Mouse (Mus musculus): ENCODE results near the gene Fndc3b. TPM values are rescaled to one million over a fixed set of nuclear protein-coding genes. Genes with fewer than 3 reads are reported as not detected.
A peak's percentile ranks its signal among the peaks of the same experiment; 100 is the strongest.

The Fndc3b gene
- total RNA-seq (2022) = 10 to 100 TPM in 3 of 4 experiments, 1 to 10 TPM in 1; 9.2 to 12.6 (median 11.2) TPM

DNA sequence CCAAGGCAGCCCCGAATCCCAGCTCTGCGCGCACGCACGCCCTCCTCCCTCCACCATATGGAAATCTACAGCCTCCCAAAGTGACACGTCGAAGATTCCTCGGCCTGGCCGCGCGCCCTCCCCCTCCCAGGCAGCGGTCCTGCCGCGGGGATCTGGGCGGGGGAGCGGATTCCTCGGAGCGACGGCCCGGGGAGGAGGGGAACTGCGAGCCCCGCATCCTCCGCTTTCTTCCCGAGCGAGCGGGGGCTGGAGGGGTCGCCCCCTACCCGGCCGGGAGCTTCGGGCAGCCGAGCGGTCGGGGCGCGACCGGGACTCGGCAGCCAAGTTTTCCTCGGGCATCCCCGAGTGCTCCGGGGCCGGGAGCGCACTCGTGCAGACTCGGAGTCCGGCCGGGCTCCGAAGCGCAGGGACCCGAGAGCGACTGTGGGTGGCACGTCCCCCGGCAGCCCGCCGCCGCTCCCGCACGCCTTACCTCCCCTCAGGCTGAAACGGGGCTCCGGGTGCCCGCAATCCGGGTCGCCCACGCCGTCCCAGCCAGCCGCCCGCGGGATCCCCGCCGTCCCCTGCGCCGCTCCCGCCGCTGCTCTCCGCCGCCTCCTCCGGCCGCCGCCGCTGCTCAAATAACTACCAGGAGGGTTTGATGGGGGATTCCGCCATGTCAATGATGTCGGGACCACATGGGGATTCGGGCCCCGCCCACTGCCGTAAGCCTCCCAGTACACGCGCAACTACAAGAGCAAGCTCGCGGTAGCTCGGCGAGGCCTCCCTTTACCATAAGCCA, at the start of gene Fndc3b:
Fndc3b (minus strand) TSS at position 660 of the 781 bp plus-strand sequence.
- peak; percentile 90 to 91 for DNase-seq (ENCODE audit: low spot score in 2 of 2)

DNA sequence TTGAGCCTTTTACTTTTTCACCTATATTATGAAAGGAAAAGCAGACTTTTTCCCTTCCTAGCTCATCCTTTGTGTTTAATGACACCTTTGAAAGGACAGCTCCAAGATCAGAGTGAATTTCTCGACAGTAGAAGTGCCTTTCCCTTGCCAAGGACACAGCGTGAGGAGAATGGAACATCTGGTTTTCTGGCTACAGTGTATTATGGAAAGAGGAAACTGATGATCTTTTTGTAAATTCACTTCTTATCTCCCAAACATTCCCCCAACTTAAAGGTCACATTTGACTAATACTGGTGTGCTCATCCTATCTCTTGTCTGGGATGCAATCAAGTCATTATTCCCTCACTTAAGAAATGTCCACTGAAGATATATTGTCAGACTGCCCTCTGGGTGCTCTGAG, 49.2 kb upstream of the Fndc3b start:
- DNase-seq (ENCODE audit: low spot score in 2 of 2) = no peak

DNA sequence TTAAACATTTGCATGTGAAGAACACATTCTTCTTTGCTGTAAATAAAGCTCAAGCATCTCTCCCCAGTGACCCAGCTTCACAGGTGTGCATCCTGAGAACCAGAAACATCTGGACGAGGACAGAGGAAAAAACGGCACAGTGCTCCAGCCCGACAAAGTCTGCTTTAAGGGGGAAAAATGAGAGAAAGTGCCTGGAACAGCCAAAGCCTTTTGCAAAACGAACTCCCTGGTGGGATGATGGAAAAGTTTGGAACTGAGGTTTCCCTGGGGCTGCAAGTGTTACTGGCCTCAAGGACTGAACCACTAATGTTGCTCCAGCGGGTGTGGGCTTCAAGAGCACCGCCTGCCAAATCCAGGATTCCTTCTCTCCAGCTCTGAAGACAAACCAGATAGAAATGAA, 47.9 kb upstream of the Fndc3b start:
- peak; percentile 55 to 58 for DNase-seq (ENCODE audit: low spot score in 2 of 2)

DNA sequence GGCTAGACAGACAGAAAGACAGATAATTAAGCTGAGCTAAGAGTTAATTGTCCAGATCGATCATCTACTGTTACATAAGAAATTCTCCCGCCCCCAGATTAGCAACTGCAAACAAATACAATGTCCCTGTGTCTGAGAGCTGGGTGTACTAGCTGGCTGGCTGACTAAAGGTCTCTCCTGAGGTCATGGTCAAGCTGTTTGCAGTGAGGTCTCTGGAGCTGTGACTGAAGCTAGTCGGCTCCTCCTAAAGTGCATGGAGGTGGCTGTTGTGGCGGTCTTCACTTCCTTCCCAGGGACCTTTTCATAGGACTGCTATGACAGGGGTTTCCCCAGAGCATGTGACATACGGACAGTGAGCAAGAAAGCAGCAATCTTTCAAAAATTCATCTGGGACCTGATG, 40.5 kb upstream of the Fndc3b start:
- no peak for DNase-seq (ENCODE audit: low spot score in 2 of 2)

DNA sequence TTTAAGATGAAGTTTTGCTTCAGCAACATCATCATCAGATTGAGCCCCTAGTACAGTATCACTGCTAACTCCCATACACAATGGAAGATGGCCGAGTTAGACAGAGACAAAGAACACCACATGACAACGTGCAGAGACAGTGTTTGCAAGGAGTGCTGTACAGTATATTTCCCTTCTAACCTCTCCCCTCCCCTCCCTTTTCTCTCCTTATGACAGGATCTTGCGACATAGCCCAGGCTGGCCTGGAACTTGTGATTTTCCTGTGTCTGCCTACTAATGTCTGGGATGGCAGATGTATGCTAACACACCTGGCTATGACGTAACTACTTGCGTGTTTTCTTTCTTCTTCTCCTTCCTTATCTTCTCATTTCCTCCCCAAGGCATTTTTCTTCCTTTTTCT, 40.0 kb upstream of the Fndc3b start:
- DNase-seq (ENCODE audit: low spot score in 2 of 2) = no peak

DNA sequence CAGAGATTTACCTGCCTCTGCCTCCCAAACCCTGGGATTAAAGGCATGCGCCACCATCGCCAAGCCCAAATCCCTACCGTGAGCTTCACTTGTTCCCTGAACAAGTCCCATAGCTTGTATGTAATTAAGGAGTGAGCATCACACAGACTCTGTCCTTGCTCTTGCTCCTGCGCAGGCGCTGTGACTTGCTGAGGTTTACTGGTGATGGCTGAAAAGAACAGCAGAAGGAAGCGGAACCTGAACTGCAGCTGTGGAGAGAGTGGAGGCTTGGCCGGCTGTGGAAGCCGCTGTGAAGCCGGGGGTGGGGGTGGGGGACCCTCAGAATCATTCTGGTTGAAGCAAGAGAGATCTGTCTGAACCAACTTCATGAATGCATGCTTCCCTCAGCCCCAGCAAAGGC, 34.5 kb upstream of the Fndc3b start:
- no peak for DNase-seq (ENCODE audit: low spot score in 2 of 2)

DNA sequence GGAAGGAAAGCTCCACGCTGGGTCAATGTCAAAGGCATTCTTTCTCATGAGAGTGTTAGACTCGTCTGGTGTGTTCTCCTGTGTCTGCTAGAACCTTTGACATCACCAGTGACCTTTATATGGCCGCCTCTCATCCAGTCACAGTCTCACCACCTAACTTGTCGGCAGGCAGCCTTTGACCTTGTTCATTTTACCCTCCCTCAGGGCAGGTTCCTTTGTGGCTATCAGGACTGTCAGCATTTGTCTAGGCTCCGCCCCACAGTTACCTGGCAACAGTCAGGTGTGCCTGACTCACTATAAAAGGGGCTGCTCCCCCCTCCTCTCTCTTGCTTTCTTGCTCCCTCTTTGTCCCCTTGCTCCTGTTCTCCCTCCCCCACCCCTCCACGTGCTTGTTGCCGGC, 33.6 kb upstream of the Fndc3b start:
- DNase-seq (ENCODE audit: low spot score in 2 of 2) = no peak

DNA sequence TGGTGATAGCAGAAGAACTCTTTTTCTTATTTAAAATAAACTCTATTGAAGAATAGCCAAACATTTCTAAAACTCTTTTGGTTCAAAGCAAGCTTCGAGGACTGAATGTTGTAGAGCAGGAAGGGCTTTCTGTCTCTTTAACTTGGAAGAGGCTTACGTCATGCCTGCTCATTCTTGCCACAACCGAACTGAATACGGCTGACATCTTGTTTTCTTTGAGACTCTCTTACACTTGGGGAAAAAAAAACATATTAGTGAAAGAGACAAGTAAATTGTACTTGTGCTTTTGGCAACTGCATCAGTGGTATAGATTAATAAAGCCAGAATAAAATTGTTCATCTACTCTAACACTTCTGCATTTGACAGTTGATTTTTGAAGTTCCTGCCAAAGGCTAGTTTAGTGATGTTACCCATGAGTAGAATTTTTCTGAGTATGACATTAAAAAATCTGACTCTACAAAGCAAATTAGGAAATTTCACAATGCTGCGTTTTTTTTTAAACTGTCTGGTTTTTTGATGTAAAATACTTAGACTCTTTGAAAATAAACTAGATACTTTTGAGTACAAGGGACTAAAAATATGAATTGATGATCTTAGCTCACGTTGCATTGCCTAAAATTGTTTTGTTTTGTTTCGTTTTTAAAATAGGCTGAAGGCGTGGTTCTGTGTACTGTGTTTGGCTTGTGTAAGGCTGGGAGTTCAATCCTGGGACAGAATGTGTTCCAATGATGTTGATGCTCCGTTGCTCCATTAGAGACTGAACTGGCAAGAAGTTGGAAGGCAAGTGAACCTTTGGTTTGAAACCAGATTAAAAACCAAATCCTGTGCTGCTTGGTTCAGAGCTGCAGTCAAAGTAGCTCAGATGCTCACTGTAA, 32.4 kb upstream of the Fndc3b start:
- no peak for DNase-seq (ENCODE audit: low spot score in 2 of 2)

DNA sequence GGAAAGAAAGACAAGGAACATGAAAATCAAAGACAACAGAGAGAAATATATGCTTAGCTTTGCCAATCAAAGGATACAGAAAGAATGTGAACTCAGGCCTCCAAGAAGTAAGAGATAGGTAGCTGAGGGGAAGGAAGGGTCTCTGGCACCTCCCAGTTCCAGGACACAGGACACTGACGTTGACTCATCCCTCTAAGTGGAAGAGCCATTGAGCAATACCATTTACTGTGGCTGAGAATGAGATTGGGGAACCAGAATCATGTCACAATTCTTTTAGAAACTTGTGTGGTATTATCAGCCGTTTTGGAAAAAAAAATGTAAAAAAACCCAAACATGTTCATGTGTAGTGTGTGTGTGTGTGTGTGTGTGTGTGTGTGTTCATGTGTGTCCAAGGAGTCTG, 31.0 kb upstream of the Fndc3b start:
- no peak for DNase-seq (ENCODE audit: low spot score in 2 of 2)

DNA sequence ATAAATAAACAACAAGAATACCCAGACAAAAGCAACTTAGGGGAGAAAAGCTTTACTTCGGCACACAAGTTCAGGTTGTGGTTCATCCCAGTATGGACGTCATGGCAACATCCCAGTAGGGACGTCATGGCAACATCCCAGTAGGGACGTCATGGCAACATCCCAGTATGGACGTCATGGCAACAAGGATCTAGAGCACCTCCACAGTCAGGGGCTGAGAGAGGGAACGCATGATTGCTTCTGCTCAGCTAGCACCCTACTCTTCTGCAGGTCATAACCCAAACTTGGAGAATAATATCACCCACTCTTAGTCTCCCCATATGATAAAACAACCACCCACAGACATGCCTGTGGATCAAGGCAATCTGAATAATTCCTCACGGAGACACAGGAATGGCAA, 29.0 kb upstream of the Fndc3b start:
- DNase-seq (ENCODE audit: low spot score in 2 of 2) = no peak

DNA sequence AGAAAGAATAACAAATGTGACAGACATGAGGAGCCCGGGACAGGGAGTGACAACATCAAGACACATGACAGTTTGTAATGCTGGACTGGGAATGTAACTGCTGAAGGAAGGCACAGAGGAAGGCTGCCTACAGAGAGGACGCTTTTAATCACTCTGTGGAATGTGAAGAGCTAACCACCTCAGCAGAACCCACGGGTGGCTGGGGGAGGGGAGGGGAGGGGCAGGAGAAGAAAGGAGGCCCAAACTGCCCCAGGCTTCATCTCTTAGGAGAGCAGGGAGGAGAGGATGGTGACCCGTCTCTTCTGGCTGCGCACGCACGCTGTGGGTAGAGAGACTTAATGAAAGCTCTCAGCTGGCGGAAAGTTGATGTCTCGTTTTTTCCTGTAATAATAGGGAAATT, 25.1 kb upstream of the Fndc3b start:
- no peak for DNase-seq (ENCODE audit: low spot score in 2 of 2)

DNA sequence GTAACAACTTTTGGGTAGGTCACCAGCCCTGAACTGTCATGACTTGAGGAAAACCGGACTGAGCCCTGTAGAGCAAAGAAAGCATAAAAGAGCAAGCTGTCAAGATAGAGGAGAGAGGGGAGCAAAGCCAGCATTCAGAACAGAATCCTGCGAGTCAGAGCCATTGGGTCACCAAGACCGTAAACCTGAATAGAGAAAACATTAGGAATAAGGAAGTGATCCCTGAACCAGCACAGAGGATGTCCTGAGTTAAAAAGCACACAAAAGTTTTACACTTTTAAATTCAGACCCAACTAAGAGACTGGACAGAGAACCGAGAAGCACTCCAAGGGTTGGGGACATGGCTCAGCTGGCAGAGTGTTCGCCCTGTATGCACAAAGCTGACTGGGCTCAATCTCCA, 24.0 kb upstream of the Fndc3b start:
- no peak for DNase-seq (ENCODE audit: low spot score in 2 of 2)

DNA sequence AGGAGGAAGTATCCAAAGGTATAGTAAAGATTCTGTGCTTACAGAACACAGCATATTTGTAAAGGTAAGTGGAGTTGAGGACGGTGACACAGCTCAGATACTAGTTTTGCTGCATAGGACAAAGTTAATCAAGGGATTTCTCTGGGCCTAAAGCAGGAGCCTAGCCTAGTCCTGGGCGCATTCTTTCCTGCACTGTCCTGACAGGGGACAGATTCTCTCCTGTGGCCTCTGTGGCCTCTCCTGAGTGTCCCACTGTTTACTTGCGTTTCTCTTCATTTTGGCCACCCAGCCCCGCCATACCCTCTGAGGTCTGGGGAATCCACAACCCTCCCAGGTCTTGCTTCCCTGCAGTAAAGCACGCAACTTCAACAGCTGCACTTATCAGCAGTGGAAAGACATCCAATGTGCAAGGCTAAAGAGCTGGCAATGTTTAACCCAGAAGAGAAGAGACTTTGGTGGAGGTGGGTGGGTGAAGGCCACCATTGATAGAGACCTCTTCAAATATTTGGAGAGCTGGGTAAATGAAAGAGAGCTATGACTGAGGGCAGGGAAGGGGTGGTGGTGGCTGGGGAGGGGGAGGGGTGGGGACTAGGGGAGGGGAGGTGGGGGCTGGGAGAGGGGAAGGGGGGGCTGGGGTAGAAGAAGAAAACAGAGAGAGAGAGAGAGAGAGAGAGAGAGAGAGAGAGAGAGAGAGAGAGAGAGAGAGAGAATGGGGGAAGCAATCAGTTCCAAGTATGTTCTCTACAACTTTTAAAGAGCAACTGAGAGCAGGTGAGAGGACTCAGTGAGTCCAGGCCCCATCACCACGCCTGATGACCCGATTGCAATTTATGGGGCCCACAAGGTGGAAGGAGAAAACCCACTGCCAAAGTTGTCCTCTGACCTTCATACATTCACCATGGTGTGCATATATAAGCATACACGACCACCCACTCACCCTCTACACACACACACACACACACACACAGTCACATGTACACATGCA, 18.0 kb upstream of the Fndc3b start:
- DNase-seq (ENCODE audit: low spot score in 2 of 2) = no peak

DNA sequence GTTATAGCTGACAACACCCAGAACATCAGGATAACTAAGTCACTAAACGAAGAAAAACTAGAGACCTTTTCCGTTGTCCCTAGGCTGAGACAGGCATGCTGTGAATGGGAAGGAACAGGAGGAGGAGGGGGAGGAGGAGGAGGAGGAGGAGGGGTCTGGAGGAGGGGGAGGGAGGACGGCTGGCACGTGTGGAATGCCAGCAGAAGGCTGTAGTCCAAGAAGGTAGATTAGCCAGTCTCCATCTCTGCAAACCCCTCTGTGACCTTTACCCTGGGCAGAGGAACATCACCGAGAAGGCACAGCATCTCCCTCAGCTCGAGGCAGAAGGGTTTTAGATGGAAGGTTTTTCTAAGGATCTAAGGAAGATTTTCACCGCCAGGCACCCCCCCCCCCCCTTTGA, 17.1 kb upstream of the Fndc3b start:
- no peak for DNase-seq (ENCODE audit: low spot score in 2 of 2)

DNA sequence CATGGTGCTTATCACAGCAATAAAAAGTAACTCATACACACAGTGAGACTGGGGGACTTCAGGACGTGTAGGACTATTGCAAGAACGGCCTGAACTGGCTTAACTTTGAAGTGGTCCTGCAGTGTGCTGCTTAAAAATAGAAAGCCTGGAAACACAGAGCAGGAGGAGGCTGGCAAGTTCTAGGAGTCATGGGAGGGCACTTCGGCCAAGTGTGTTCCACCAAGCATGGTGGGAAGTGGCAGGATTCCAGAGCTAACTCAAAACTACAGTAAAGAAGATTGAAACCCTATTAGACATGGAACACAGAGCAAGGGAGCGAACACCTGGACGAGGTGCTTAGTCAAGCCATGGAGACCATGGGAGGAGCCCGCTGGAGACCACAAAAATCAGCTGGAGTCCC, 14.6 kb upstream of the Fndc3b start:
- DNase-seq (ENCODE audit: low spot score in 2 of 2) = no peak

DNA sequence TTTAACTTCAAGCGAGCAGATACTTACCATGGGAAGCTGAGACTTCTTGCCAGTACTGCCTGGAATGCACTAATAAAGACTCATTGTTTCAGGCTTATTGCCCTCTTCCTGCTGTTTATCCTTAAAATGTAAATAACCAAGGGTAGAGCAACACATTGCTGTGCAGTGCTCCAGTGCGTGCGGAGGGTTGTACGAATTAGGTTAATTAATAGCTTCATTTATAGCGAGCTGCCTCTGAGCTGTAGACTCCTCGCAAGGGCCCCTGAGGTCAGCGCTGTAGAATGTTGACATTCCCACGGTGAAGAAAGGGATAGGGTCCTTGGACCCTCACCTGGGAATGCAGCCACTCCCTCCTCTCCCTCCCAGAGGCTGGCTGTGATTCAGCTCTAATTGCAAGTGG, 13.1 kb upstream of the Fndc3b start:
- no peak for DNase-seq (ENCODE audit: low spot score in 2 of 2)

DNA sequence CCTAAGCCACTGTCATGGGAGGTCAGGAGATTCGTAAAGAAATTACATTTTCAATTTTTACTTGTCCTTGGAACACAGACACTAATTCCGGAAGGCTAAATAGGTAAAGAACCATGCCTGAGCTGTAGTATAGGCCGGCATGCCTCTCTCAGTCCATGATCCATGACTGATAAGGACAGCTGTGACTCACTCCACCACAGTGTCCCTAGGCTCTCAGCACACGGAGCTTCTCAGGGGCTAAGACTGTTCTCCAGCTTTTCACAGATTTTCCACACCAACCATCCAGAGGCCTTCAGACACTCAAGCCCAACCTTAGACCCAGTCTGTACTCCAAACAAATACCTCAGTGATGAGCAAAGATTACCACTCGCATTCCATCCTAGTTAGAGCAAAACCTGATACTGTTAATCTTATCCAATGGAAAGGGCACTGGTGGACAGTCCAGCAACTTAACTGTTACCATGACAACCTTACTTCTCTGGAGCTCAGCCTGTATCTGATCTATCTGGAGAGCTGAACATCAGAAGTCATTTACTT, 7.8 kb upstream of the Fndc3b start:
- no peak for DNase-seq (ENCODE audit: low spot score in 2 of 2)

DNA sequence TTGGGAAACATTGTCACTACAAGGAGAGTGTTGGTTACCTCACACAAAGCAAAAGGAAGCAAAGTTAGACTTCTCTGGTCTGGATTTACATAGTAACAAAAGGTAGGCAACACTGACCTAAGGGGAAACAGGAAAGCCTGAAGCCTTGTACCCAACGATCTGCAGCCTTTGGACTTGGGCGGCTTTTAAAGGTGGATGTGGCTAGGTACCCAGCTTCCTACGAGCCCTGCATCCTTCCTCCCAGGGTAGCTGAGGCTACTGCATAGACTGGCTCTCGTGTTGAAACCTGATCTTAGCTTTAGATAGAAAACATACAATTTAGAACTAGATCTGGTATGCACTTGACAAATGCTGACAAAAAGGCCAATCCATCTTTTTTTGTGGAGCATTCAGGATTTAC, 2.9 kb upstream of the Fndc3b start:
- no peak for DNase-seq (ENCODE audit: low spot score in 2 of 2)

DNA sequence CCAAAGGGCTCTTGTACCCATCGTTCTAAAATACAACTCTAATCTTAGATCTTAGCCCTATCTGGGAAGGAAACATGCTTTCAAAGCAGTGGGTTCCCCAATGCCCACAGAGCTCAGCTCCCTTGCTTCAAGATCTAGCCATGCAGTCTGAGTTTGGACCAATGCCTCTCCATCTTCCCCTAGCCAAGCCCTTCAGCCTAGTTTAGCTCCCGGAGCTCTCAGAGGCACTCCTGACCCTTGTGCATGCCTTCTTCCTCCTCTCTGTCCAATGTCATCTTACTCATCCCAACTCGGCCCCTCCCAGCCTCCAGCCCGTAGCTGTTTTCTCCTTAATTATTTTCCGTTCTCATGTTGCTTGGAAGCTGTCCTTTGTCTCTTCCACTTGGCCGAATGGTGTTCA, 1.3 kb upstream of the Fndc3b start:
- no peak for DNase-seq (ENCODE audit: low spot score in 2 of 2)

DNA sequence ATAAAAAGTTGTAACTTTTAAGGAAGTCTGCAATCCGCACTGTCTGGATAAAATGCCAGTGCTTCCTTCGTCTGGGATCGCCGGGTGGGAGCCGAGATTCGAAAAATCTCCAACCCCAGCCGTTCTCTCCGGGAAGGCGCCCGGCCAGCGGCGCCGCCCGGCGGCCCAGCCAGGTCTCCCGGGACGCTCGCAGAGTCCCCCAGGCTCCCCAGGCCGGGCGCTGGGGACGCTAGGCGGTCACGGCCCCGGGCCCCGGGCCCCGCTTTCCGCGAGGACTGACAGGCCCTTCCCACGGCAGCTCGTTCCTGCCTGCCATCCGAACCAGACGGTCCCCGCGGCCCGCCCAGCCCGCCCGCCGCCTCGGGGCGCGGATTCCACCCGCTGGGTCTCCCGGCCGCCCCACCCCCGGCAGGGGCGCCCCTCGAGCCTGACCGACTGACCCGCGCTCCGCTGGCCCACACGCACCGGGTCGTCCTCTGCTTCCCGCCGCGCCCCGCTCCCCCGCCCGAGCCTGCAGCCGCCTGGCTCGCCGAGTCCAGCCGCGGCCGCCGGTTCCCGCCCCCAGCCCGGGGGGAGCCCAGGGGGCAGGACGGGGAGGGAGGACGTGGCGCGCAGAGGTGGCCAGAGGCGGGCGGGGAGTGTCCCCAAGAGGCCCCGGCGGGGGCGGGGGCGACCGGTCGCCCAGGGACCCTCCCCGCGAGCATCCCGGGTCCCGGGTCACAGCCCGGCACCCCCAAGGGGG, 1.0 kb downstream of the Fndc3b start:
- DNase-seq (ENCODE audit: low spot score in 2 of 2) = peak; percentile 60 to 62

Measured in gastrocnemius, adult 8-10 months (tissue).